Mouse (Mus musculus) midbrain, postnatal 0 days (tissue): ENCODE data around the gene Rpl12. TPM values are rescaled to one million over a fixed set of nuclear protein-coding genes. Genes with fewer than 3 reads are reported as not detected.
A peak's percentile ranks its signal among the peaks of the same experiment; 100 is the strongest.

ENCODE experiments used
- ATAC-seq: fragments of 200-750 bp; cut with Nextera tagmentation; 2 replicates; pipeline ENCODE4 v1.8.0; 2017; ENCODE audit warnings: moderate number of reproducible peaks, mild to moderate bottlenecking, moderate TSS enrichment, moderate library complexity; ENCODE audit not compliant: low FRiP score
- DNase-seq: peaks from one replicate; pipeline ENCODE4 v3.0.0-alpha.2; 2015; ENCODE audit warnings: low spot score
- H3K27ac ChIP-seq: fragments of 300-500 bp; sonication (generic); 2 replicates; pipeline ENCODE4 v1.5.1; 2014; ENCODE audit warnings: low read depth, mild to moderate bottlenecking, low read length, mixed read lengths
- H3K27me3 ChIP-seq: fragments of 300-500 bp; sonication (generic); 2 replicates; pipeline ENCODE4 v1.6.1; 2014; ENCODE audit warnings: low read length, control low read depth, mixed read lengths; ENCODE audit not compliant: insufficient read depth
- H3K36me3 ChIP-seq: fragments of 300-500 bp; sonication (generic); 2 replicates; pipeline ENCODE4 v1.6.1; 2014; ENCODE audit warnings: low read length, control low read depth, mixed read lengths; ENCODE audit not compliant: insufficient read depth
- H3K4me1 ChIP-seq: fragments of 300-500 bp; sonication (generic); 2 replicates; pipeline ENCODE4 v1.6.1; 2014; ENCODE audit warnings: mild to moderate bottlenecking, control low read depth, antibody characterized with exemption, low read length, mixed read lengths; ENCODE audit not compliant: insufficient read depth
- H3K4me2 ChIP-seq: fragments of 300-500 bp; sonication (generic); 2 replicates; pipeline ENCODE4 v1.6.1; 2014; ENCODE audit warnings: low read depth, mild to moderate bottlenecking, low read length, mixed read lengths; ENCODE audit not compliant: poor library complexity, severe bottlenecking
- H3K4me3 ChIP-seq: fragments of 300-500 bp; sonication (generic); 2 replicates; pipeline ENCODE4 v1.5.1; 2014; ENCODE audit warnings: low read depth, mild to moderate bottlenecking, low read length, moderate library complexity
- H3K9ac ChIP-seq: fragments of 300-500 bp; sonication (generic); replicated peaks from 2 replicates; pipeline ENCODE4 v1.6.1; 2014; ENCODE audit warnings: mild to moderate bottlenecking, low read length, moderate library complexity, mixed read lengths; ENCODE audit not compliant: poor library complexity, severe bottlenecking
- H3K9me3 ChIP-seq: fragments of 300-500 bp; sonication (generic); 2 replicates; pipeline ENCODE4 v1.6.1; 2016; ENCODE audit warnings: low read length, control low read depth
- CTCF ChIP-seq: IDR thresholded peaks from 2 replicates; pipeline ENCODE4 v1.5.1; 2016; ENCODE audit warnings: antibody characterized with exemption, mild to moderate bottlenecking
- WGBS: fragments of 180-500 bp; shearing (Covaris S2); extraction: QIAGEN DNeasy Blood & Tissue Kit; methylation state at CpG from one replicate; pipeline ENCODE4 v1.1.7; 2014; 5-methylcytosine and 5-hydroxymethylcytosine counted together
- polyA plus RNA-seq: library from polyadenylated mRNA; unstranded; fragments of >200 nt; fragmentation: Nextera tagmentation; extraction: Ambion mirVana; gene quantifications from 2 replicates; pipeline ENCODE4 v1.2.1, GENCODE M21; 2015
- total RNA-seq: library from RNA; depleted of rRNA; stranded (reverse); fragments of >200 nt; gene quantifications from 2 replicates; pipeline ENCODE4 v1.2.3, GENCODE M21; 2014; rRNA removed

The Rpl12 gene
- 173 and 196 TPM in 2 replicates for total RNA-seq
- polyA plus RNA-seq, result 102 and 107 TPM in 2 replicates

GRCm38 (mm10) chr2:32961192-32961995 lies at the start of gene Rpl12, which contains the start of gene Lrsam1:
Gene Rpl12 (plus strand): TSS chr2:32961559.
Gene Lrsam1 (minus strand): TSS chr2:32961614.
- peak within 1 kb of the TSS; percentile 79 for H3K27ac ChIP-seq
- peak within 1 kb of the TSS; percentile 90 for H3K9ac ChIP-seq
- peak within 1 kb of the TSS; percentile 51 for H3K4me3 ChIP-seq
- WGBS, result 3% methylated on average over 53 of the region's 55 CpGs
- H3K4me1 ChIP-seq, result 0 out of 2 replicates have a peak, but pooled peaks cover 6% of the 10 kb centered on the region
- ATAC-seq (peak; percentile 94), DNase-seq (peak; percentile 97)
- no peak for TF ChIP-seq CTCF
- H3K27me3 ChIP-seq, result no peaks in the 10 kb centered on the region
- H3K36me3 ChIP-seq, result peaks cover 17% of the 10 kb centered on the region
- H3K9me3 ChIP-seq, result no peaks in the 10 kb centered on the region
- H3K4me2 ChIP-seq, result peak within 1 kb of the TSS; percentile 85

- Histone ChIP-seq H3K9ac (no peak overlapping the region), H3K4me2 (no peak overlapping the region), H3K4me1 (no peaks in the 10 kb centered on the region), H3K36me3 (peaks cover 18% of the 10 kb centered on the region), H3K27me3 (no peaks in the 10 kb centered on the region), H3K9me3 (no peaks in the 10 kb centered on the region), H3K4me3 (no peak overlapping the region), H3K27ac (no peak overlapping the region)
- DNase-seq (no peak), ATAC-seq (no peak)
- WGBS, result 83% methylated on average over 7 of the region's 7 CpGs
- no peak for TF ChIP-seq CTCF
These were observed 49.6 kb upstream of the Rpl12 start for GRCm38 (mm10) chr2:32911639-32912182.

GRCm38 (mm10) chr2:32912210-32912804 lies 49.1 kb upstream of the Rpl12 start:
- 31% methylated on average over 19 of the region's 19 CpGs for WGBS
- H3K4me2 ChIP-seq, result no peak overlapping the region
- no peak overlapping the region for H3K9ac ChIP-seq
- no peaks in the 10 kb centered on the region for H3K9me3 ChIP-seq
- H3K36me3 ChIP-seq, result peaks cover 18% of the 10 kb centered on the region
- no peaks in the 10 kb centered on the region for H3K4me1 ChIP-seq
- H3K27me3 ChIP-seq, result no peaks in the 10 kb centered on the region
- DNase-seq (peak; percentile 94), ATAC-seq (peak; percentile 35; the same call in 1 of the 2 replicates)
- no peak overlapping the region for H3K27ac ChIP-seq
- peak; percentile 100 for TF ChIP-seq CTCF
- H3K4me3 ChIP-seq, result no peak overlapping the region

- WGBS, result 61% methylated on average over 4 of the region's 5 CpGs
- DNase-seq (no peak), ATAC-seq (no peak)
- H3K4me1 ChIP-seq, result no peaks in the 10 kb centered on the region
- peaks cover 34% of the 10 kb centered on the region for H3K36me3 ChIP-seq
- no peak overlapping the region; the same call in 1 of the 2 replicates for H3K27ac ChIP-seq
- no peaks in the 10 kb centered on the region for H3K27me3 ChIP-seq
- TF ChIP-seq CTCF, result no peak
- H3K4me2 ChIP-seq, result no peak overlapping the region
- no peak overlapping the region for H3K9ac ChIP-seq
- no peak overlapping the region for H3K4me3 ChIP-seq
- no peaks in the 10 kb centered on the region for H3K9me3 ChIP-seq
These were observed 47.0 kb upstream of the Rpl12 start for GRCm38 (mm10) chr2:32914362-32914761.

GRCm38 (mm10) chr2:32914896-32915295 lies 46.5 kb upstream of the Rpl12 start:
- Histone ChIP-seq H3K36me3 (peaks cover 39% of the 10 kb centered on the region), H3K27ac (no peak overlapping the region), H3K9ac (no peak overlapping the region), H3K4me2 (no peak overlapping the region), H3K4me1 (no peaks in the 10 kb centered on the region), H3K27me3 (no peaks in the 10 kb centered on the region), H3K9me3 (no peaks in the 10 kb centered on the region), H3K4me3 (no peak overlapping the region)
- WGBS, result 38% methylated on average over 3 of the region's 3 CpGs
- peak; percentile 76 for DNase-seq
- ATAC-seq, result peak; percentile 54
- no peak for TF ChIP-seq CTCF

GRCm38 (mm10) chr2:32917526-32917925 lies 43.8 kb upstream of the Rpl12 start:
- no peak for ATAC-seq
- Histone ChIP-seq H3K27ac (no peak overlapping the region), H3K4me3 (no peak overlapping the region), H3K27me3 (no peaks in the 10 kb centered on the region), H3K9me3 (no peaks in the 10 kb centered on the region), H3K4me2 (no peak overlapping the region), H3K4me1 (no peaks in the 10 kb centered on the region), H3K9ac (no peak overlapping the region), H3K36me3 (peaks cover 49% of the 10 kb centered on the region)
- no peak for DNase-seq
- TF ChIP-seq CTCF, result no peak
- 86% methylated on average over 11 of the region's 11 CpGs for WGBS
